Mouse (Mus musculus): ENCODE measurements around the gene Spag16. TPM values are rescaled to one million over a fixed set of nuclear protein-coding genes. Genes with fewer than 3 reads are reported as not detected.

Gene Spag16
- total and polyA plus RNA-seq, 2 experiments from 2014 or later = 1.3 to 2.8 TPM

- WGBS = 78% methylated on average over 2 of the region's 2 CpGs
- TF ChIP-seq CTCF (IDR thresholded peaks at IDR 0.05; ENCODE audit: low read depth) = no peak
- no peak for DNase-seq (ENCODE audit: low spot score)
Measured at GRCm38 (mm10) chr1:70529771-70530170, 703.0 kb downstream of the Spag16 start.

DNA sequence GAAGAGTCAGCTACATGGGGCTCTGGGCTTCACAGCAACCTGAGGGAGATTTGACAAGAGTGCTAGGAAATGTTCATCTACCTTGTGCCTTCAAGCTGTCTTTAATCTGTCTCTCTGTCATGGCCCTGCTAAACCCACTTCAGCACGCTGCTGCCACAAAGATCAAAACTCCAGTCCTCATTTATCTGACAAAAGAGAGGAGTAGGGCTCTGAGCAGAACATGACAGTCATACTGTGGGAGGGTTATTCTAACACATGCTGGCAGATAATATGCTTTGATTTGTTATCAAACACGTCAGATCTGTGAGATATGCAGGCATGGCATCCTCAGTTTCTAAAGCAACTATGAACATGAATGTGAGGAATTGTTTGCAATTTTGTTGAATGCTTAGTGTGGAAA, 725.1 kb downstream of the Spag16 start:
- H3K9ac ChIP-seq (replicated peaks; ENCODE audit: low read length) = no peak overlapping the region
- H3K4me1 ChIP-seq (ENCODE audit: insufficient read depth, low read length) = no peaks in the 10 kb centered on the region
- no peak overlapping the region for H3K4me2 ChIP-seq (ENCODE audit: low read depth, low read length)
- WGBS = 70% methylated on average over 2 of the region's 2 CpGs
- TF ChIP-seq CTCF (IDR thresholded peaks at IDR 0.05; ENCODE audit: low read depth) = no peak
- no peaks in the 10 kb centered on the region for H3K36me3 ChIP-seq (ENCODE audit: insufficient read depth, low read length)
- ATAC-seq = no peak
- DNase-seq (ENCODE audit: low spot score) = no peak
- H3K9me3 ChIP-seq (ENCODE audit: low read length) = no peaks in the 10 kb centered on the region
- H3K27ac ChIP-seq = no peak overlapping the region
- no peak overlapping the region for H3K4me3 ChIP-seq (ENCODE audit: low read length)
- H3K27me3 ChIP-seq (ENCODE audit: insufficient read depth, low read length) = no peaks in the 10 kb centered on the region

More at GRCm38 (mm10) chr1:70529771-70530170, 703.0 kb downstream of the Spag16 start:
- Histone ChIP-seq H3K4me2 (ENCODE audit: low read depth, low read length) (no peak overlapping the region), H3K9me3 (ENCODE audit: low read length) (no peaks in the 10 kb centered on the region), H3K4me3 (ENCODE audit: low read length) (no peak overlapping the region), H3K27me3 (ENCODE audit: insufficient read depth, low read length) (no peaks in the 10 kb centered on the region), H3K36me3 (ENCODE audit: insufficient read depth, low read length) (no peaks in the 10 kb centered on the region), H3K4me1 (ENCODE audit: insufficient read depth, low read length) (no peaks in the 10 kb centered on the region), H3K9ac (replicated peaks; ENCODE audit: low read length) (no peak overlapping the region), H3K27ac (no peak overlapping the region)
- no peak for ATAC-seq

DNA sequence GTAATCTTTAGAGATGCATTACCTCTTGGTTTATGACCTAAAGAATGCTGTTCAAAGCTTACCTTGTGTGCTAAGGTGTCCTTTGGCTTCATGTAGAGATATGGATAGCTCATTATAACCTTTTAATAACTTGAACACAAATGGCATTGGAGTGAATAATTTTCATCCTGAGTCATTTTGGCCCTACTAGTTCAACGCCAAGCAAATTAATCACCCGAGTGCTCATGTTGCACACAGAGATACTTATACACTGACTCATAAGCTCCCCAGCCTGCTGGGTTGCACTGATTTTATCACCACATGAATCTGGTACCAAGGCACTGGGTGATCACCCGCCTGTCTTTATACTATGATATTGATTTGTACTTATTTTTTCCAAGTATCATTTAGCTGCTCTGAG, 795.0 kb downstream of the Spag16 start:
- DNase-seq (ENCODE audit: low spot score) = no peak
- no peaks in the 10 kb centered on the region for H3K4me1 ChIP-seq (ENCODE audit: insufficient read depth, low read length)
- no peaks in the 10 kb centered on the region for H3K9me3 ChIP-seq (ENCODE audit: low read length)
- no peak overlapping the region for H3K4me2 ChIP-seq (ENCODE audit: low read depth, low read length)
- no peaks in the 10 kb centered on the region for H3K36me3 ChIP-seq (ENCODE audit: insufficient read depth, low read length)
- H3K4me3 ChIP-seq (ENCODE audit: low read length) = no peak overlapping the region
- H3K27me3 ChIP-seq (ENCODE audit: insufficient read depth, low read length) = no peaks in the 10 kb centered on the region
- WGBS = 80% methylated on average over 3 of the region's 3 CpGs
- no peak for ATAC-seq
- no peak overlapping the region for H3K9ac ChIP-seq (replicated peaks; ENCODE audit: low read length)
- no peak overlapping the region for H3K27ac ChIP-seq
- no peak for TF ChIP-seq CTCF (IDR thresholded peaks at IDR 0.05; ENCODE audit: low read depth)

GRCm38 (mm10) chr1:70624803-70625460, 798.2 kb downstream of the Spag16 start:
- Histone ChIP-seq H3K9me3 (ENCODE audit: low read length) (no peaks in the 10 kb centered on the region), H3K36me3 (ENCODE audit: insufficient read depth, low read length) (no peaks in the 10 kb centered on the region), H3K4me1 (ENCODE audit: insufficient read depth, low read length) (no peaks in the 10 kb centered on the region), H3K4me2 (ENCODE audit: low read depth, low read length) (no peak overlapping the region), H3K27ac (no peak overlapping the region), H3K4me3 (ENCODE audit: low read length) (no peak overlapping the region), H3K27me3 (ENCODE audit: insufficient read depth, low read length) (no peaks in the 10 kb centered on the region), H3K9ac (replicated peaks; ENCODE audit: low read length) (no peak overlapping the region)
- 19% methylated on average over 5 of the region's 5 CpGs for WGBS
- no peak for TF ChIP-seq CTCF (IDR thresholded peaks at IDR 0.05; ENCODE audit: low read depth)
- DNase-seq (ENCODE audit: low spot score) = peak; percentile 13
- ATAC-seq = no peak

DNA sequence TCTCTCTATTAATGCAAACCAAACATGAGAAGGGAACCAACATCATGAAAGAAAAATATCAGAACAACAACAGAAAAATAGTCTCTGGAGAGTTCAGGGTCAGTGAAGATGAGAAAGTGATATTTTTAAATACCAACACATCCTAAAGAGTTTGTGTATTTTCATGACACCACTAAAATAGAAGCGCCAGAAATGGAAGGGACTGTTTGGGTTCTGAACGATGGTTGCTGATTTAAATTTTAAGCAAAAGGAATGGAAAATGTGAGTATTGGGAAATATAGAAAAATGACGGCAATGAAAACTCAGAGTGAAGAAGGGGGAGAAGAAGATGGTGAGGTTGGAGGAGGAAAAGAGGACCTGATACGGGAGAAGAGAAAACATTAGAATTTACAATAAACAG, 825.9 kb downstream of the Spag16 start:
- no peak overlapping the region for H3K4me2 ChIP-seq (ENCODE audit: low read depth, low read length)
- no peaks in the 10 kb centered on the region for H3K9me3 ChIP-seq (ENCODE audit: low read length)
- H3K9ac ChIP-seq (replicated peaks; ENCODE audit: low read length) = no peak overlapping the region
- no peak overlapping the region for H3K27ac ChIP-seq
- WGBS = 90% methylated on average over 4 of the region's 4 CpGs
- no peak overlapping the region for H3K4me3 ChIP-seq (ENCODE audit: low read length)
- no peaks in the 10 kb centered on the region for H3K27me3 ChIP-seq (ENCODE audit: insufficient read depth, low read length)
- no peaks in the 10 kb centered on the region for H3K4me1 ChIP-seq (ENCODE audit: insufficient read depth, low read length)
- TF ChIP-seq CTCF (IDR thresholded peaks at IDR 0.05; ENCODE audit: low read depth) = no peak
- no peak for ATAC-seq
- H3K36me3 ChIP-seq (ENCODE audit: insufficient read depth, low read length) = no peaks in the 10 kb centered on the region
- DNase-seq (ENCODE audit: low spot score) = no peak

DNA sequence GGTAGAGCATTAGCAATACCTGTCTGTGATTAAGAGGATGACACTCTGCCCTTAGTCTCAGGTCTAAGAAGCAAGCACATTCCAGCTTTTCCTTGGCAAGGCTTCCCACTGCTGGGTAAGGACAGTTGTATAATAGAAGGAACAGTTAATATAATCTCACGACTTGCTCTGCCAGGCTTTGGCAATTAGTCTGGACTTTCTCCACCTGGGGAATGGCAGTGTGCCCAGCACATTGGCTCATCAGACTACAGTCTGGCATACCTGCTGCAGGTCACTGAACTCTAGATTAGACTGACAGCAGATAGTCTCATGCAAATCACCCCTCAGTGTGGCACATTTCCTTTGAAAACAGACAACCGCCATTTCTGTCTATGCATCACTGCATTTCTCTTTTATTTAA, 865.8 kb downstream of the Spag16 start:
- ATAC-seq (no peak), DNase-seq (ENCODE audit: low spot score) (peak; percentile 52)
- no peaks in the 10 kb centered on the region for H3K27me3 ChIP-seq (ENCODE audit: insufficient read depth, low read length)
- H3K9me3 ChIP-seq (ENCODE audit: low read length) = no peaks in the 10 kb centered on the region
- H3K4me2 ChIP-seq (ENCODE audit: low read depth, low read length) = no peak overlapping the region
- H3K4me1 ChIP-seq (ENCODE audit: insufficient read depth, low read length) = no peaks in the 10 kb centered on the region
- no peak for TF ChIP-seq CTCF (IDR thresholded peaks at IDR 0.05; ENCODE audit: low read depth)
- no peak overlapping the region for H3K4me3 ChIP-seq (ENCODE audit: low read length)
- no peaks in the 10 kb centered on the region for H3K36me3 ChIP-seq (ENCODE audit: insufficient read depth, low read length)
- 61% methylated on average over 2 of the region's 2 CpGs for WGBS
- no peak overlapping the region for H3K9ac ChIP-seq (replicated peaks; ENCODE audit: low read length)
- H3K27ac ChIP-seq = no peak overlapping the region

DNA sequence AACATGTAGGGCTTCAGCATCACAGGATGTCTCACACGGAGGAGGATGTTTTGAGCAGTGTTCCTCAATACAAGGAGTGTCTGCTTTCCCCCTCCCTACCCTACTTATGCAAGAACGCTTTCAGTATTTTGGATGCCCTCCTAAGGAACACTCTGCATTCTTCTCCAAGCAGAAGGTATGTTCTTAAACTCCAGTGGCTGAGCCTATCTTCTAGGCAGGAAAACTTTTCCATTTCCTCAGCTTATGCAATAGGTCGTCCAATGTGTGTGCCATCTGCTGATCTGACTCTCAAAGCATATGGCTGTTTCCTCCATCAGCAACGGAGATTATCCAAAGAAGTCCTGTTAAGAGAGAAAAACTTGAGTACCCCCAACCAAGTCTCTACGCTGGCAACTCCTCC, 873.5 kb downstream of the Spag16 start:
- ATAC-seq (no peak), DNase-seq (ENCODE audit: low spot score) (no peak)
- Histone ChIP-seq H3K36me3 (ENCODE audit: insufficient read depth, low read length) (no peaks in the 10 kb centered on the region), H3K4me2 (ENCODE audit: low read depth, low read length) (no peak overlapping the region), H3K9ac (replicated peaks; ENCODE audit: low read length) (no peak overlapping the region), H3K27ac (no peak overlapping the region), H3K27me3 (ENCODE audit: insufficient read depth, low read length) (no peaks in the 10 kb centered on the region), H3K9me3 (ENCODE audit: low read length) (no peaks in the 10 kb centered on the region), H3K4me3 (ENCODE audit: low read length) (no peak overlapping the region), H3K4me1 (ENCODE audit: insufficient read depth, low read length) (no peaks in the 10 kb centered on the region)
- TF ChIP-seq CTCF (IDR thresholded peaks at IDR 0.05; ENCODE audit: low read depth) = no peak
- WGBS = 76% methylated on average over 5 of the region's 5 CpGs
